Mouse (Mus musculus) activated CD4-positive, CD25-positive, alpha-beta regulatory T cell (primary cell): ENCODE results near the gene Dennd5b. TPM values are rescaled to one million over a fixed set of nuclear protein-coding genes. Genes with fewer than 3 reads are reported as not detected.

Experiments used
- polyA plus RNA-seq, 2 experiments: library from polyadenylated mRNA; unstranded; fragments of 100-300 nt; shearing (Covaris generic); gene quantifications; one replicate each; pipeline ENCODE4 v1.2.1; 2017

The Dennd5b gene
- polyA plus RNA-seq = 1 to 10 TPM in 1 of 2 experiments, under 1 TPM in 1; 0.99 to 1.1 TPM

GRCm38 (mm10) chr6:149101076-149101942 is at the start of gene Dennd5b:
TSS of gene Dennd5b (minus strand) at chr6:149101680.

DNA sequence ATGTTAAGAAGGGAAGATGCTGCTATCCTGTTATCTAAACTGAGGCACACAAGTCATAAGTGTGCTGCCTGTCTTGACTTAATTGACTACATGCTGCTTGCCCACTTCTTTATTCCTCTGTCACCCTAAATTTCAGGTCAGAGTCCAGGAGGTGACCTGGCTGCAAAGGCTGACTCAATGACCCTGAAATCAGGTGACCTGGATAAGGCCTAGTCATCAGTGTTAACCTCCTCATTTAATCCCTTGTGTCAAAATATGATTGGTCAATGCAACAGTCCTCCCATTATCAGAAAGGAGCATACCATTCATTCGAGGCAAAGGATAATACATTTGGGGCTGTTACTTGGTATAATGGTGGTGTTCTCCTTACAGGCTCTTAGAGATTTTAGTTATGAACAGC is 38.0 kb upstream of the Dennd5b start, which contains the start of gene Etfbkmt:
Etfbkmt (plus strand) TSS at position 379 of the 400 bp plus-strand sequence.

DNA sequence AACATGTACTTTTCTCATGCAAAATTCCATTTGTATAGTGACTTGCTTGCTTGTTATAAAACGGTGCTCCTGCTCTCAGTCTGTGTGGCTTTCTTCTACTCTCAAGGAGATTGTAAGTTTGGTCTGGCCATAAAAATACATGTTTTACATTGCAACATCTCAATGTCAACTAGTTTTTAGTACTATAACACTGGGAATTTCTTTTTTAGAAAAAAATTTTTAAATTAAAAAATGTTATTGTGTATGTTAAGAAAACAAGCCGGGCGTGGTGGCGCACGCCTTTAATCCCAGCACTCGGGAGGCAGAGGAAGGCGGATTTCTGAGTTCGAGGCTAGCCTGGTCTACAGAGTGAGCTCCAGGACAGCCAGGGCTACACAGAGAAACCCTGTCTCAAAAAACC is 28.4 kb upstream of the Dennd5b start, which contains the start of gene Gm10203:
Gm10203 (plus strand) TSS at position 301 of the 400 bp plus-strand sequence.

DNA sequence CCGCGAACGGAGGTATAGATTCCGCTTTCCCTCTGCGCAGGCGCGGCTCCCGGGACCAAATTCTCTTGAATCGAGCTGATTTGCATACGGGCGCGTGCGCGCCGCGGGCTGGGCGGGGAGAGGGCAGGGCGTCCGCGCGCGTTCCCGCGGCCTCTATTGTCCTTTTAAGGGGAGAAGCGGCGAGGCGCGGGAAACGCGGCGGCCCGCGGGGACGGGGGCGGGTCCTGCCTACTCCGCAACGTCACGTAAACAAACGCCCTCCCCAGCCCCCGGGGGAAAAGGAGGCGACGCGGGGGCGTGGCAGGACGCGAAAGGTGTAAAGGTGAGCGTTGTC is 155.1 kb downstream of the Dennd5b start, which contains the start of gene Sinhcaf:
Sinhcaf (minus strand) TSS at position 59 of the 334 bp plus-strand sequence.

Other genes with a start within 250 kb of the Dennd5b start
- 1 to 10 TPM; 3.4 to 3.7 TPM for gene Caprin2, start 205.4 kb downstream of the Dennd5b start, polyA plus RNA-seq
- 10 to 100 TPM; 31.8 to 42.2 TPM for gene Sinhcaf, start 155.2 kb downstream of the Dennd5b start, polyA plus RNA-seq
- gene Gm10203, start 28.5 kb upstream of the Dennd5b start, polyA plus RNA-seq = not detected
- gene Etfbkmt, start 38.2 kb upstream of the Dennd5b start, polyA plus RNA-seq = 10 to 100 TPM; 54.7 to 69.6 TPM
- gene Amn1, start 87.0 kb upstream of the Dennd5b start, polyA plus RNA-seq = 10 to 100 TPM; 22.4 to 23.1 TPM
- gene Resf1, start 207.7 kb upstream of the Dennd5b start, polyA plus RNA-seq = 100 to 1,000 TPM; 222 to 244 TPM